Mouse (Mus musculus): Measurements from ENCODE around the gene Cdc42bpb. TPM values are rescaled to one million over a fixed set of nuclear protein-coding genes. Genes with fewer than 3 reads are reported as not detected.

Gene Cdc42bpb
- total and polyA plus RNA-seq, 3 experiments = 16.7 to 29.7 (median 25.4) TPM

GRCm38 (mm10) chr12:111353439-111353915 is 24.0 kb downstream of the Cdc42bpb start:
- no peak for TF ChIP-seq KAT2A (IDR thresholded peaks at IDR 0.05; ENCODE audit: insufficient replicate concordance, low read length)
- no peak for TF ChIP-seq EP300 (IDR thresholded peaks at IDR 0.05; ENCODE audit: low read length)
- no peak for TF ChIP-seq ELF1 (IDR thresholded peaks at IDR 0.05; ENCODE audit: low read depth, low read length)
- TF ChIP-seq MAZ (IDR thresholded peaks at IDR 0.05; ENCODE audit: low read depth, low read length) = no peak
- TF ChIP-seq RAD21 (IDR thresholded peaks at IDR 0.05; ENCODE audit: low read depth, low read length) = no peak
- no peak for TF ChIP-seq CTCF (conservative IDR thresholded peaks at IDR 0.05 in 1 of 2, IDR thresholded peaks at IDR 0.05 in 1 of 2; ENCODE audit: low read depth in 2 of 2, low read length in 2 of 2)
- no peak for TF ChIP-seq ZKSCAN1 (IDR thresholded peaks at IDR 0.05; ENCODE audit: borderline replicate concordance, low read depth, low read length)
- no peak for TF ChIP-seq USF1 (IDR thresholded peaks at IDR 0.05; ENCODE audit: low read depth, low read length)
- no peak for TF ChIP-seq TBP (conservative IDR thresholded peaks at IDR 0.05; ENCODE audit: low read depth, low read length)
- TF ChIP-seq NRF1 (IDR thresholded peaks at IDR 0.05; ENCODE audit: low read depth, low read length) = no peak
- no peak for TF ChIP-seq NELFE (IDR thresholded peaks at IDR 0.05; ENCODE audit: low read depth, low read length)
- TF ChIP-seq HCFC1 (IDR thresholded peaks at IDR 0.05; ENCODE audit: low read depth, low read length) = no peak
- TF ChIP-seq MAX (IDR thresholded peaks at IDR 0.05; ENCODE audit: low read length) = no peak
- TF ChIP-seq TCF12 (IDR thresholded peaks at IDR 0.05; ENCODE audit: low read depth, low read length) = no peak
- no peak for TF ChIP-seq CHD2 (IDR thresholded peaks at IDR 0.05; ENCODE audit: low read length)
- TF ChIP-seq RCOR1 (conservative IDR thresholded peaks at IDR 0.05; ENCODE audit: low read depth, low read length) = no peak
- no peak for TF ChIP-seq UBTF (IDR thresholded peaks at IDR 0.05; ENCODE audit: low read depth, low read length)
- no peak for TF ChIP-seq ETS1 (conservative IDR thresholded peaks at IDR 0.05; ENCODE audit: low read depth, low read length)
- no peak for TF ChIP-seq POLR2AphosphoS2 (IDR thresholded peaks at IDR 0.05; ENCODE audit: low read depth, low read length)
- TF ChIP-seq MAFK (IDR thresholded peaks at IDR 0.05; ENCODE audit: insufficient replicate concordance, low read length) = no peak
- H3K4me1 ChIP-seq (ENCODE audit: control insufficient read depth in 1 of 2, insufficient read depth in 2 of 2) = peaks cover 0 to 4% of the 10 kb centered on the region in 2 experiments; a peak in 1 of 4 replicates
- no peak overlapping the region for H3K27ac ChIP-seq (ENCODE audit: insufficient read depth, low read depth)
- in situ Hi-C loops (cut with MboI; ENCODE audit: low pct_ligation_motif_present, low pct_unique_long_range_greater_than_20kb, low sequenced_read_pairs) = no loop called here
- DNase-seq (ENCODE audit: extremely low read depth) = no peak
- H3K4me3 ChIP-seq (replicated peaks in 1 of 3; ENCODE audit: low read depth in 2 of 3, low read length in 2 of 3, poor library complexity in 1 of 3) = no peak overlapping the region
- peaks cover 0 to 24% of the 10 kb centered on the region in 2 experiments for H3K36me3 ChIP-seq (replicated peaks in 1 of 2; ENCODE audit: control insufficient read depth in 1 of 2, insufficient read depth in 1 of 2, low read length in 1 of 2)
- no peak overlapping the region for H3K4me2 ChIP-seq (ENCODE audit: insufficient read depth, low read depth, poor library complexity, severe bottlenecking)
- no peaks in the 10 kb centered on the region for H3K9me3 ChIP-seq (replicated peaks; ENCODE audit: low read length)
- H3K9ac ChIP-seq (ENCODE audit: insufficient read depth, low read depth) = no peak overlapping the region
- no peaks in the 10 kb centered on the region for H3K27me3 ChIP-seq (replicated peaks)
- H3K79me2 ChIP-seq (replicated peaks; ENCODE audit: control insufficient read depth, extremely low read depth, insufficient read depth, poor library complexity, severe bottlenecking) = no peaks in the 10 kb centered on the region
- dilution Hi-C loops (cut with MboI; ENCODE audit: extremely low pct_ligation_motif_present, extremely low pct_unique_long_range_greater_than_20kb, low sequenced_read_pairs) = no loop called here

GRCm38 (mm10) chr12:111353008-111353407 is 24.5 kb downstream of the Cdc42bpb start:
- TF ChIP-seq MYC (IDR thresholded peaks at IDR 0.05; ENCODE audit: low read depth, low read length) (no peak), TBP (conservative IDR thresholded peaks at IDR 0.05; ENCODE audit: low read depth, low read length) (no peak)
- Histone ChIP-seq H3K9ac (ENCODE audit: insufficient read depth, low read depth) (no peak overlapping the region), H3K36me3 (replicated peaks in 1 of 2; ENCODE audit: control insufficient read depth in 1 of 2, insufficient read depth in 1 of 2, low read length in 1 of 2) (peaks cover 0 to 26% of the 10 kb centered on the region in 2 experiments), H3K4me1 (ENCODE audit: control insufficient read depth in 1 of 2, insufficient read depth in 2 of 2) (peaks cover 2 to 6% of the 10 kb centered on the region in 2 experiments), H3K27me3 (replicated peaks) (no peaks in the 10 kb centered on the region), H3K27ac (ENCODE audit: insufficient read depth, low read depth) (no peak overlapping the region), H3K4me3 (replicated peaks in 1 of 3; ENCODE audit: low read depth in 2 of 3, low read length in 2 of 3, poor library complexity in 1 of 3) (no peak overlapping the region), H3K4me2 (ENCODE audit: insufficient read depth, low read depth, poor library complexity, severe bottlenecking) (no peak overlapping the region), H3K79me2 (replicated peaks; ENCODE audit: control insufficient read depth, extremely low read depth, insufficient read depth, poor library complexity, severe bottlenecking) (no peaks in the 10 kb centered on the region), H3K9me3 (replicated peaks; ENCODE audit: low read length) (no peaks in the 10 kb centered on the region)
- dilution Hi-C loops (cut with MboI; ENCODE audit: extremely low pct_ligation_motif_present, extremely low pct_unique_long_range_greater_than_20kb, low sequenced_read_pairs) (no loop called here), in situ Hi-C loops (cut with MboI; ENCODE audit: low pct_ligation_motif_present, low pct_unique_long_range_greater_than_20kb, low sequenced_read_pairs) (no loop called here)
- no peak for DNase-seq (ENCODE audit: extremely low read depth)
